Mouse (Mus musculus): ENCODE measurements around the gene Cyp27a1.
A peak's percentile ranks its signal among the peaks of the same experiment; 100 is the strongest.

The Cyp27a1 gene

DNA sequence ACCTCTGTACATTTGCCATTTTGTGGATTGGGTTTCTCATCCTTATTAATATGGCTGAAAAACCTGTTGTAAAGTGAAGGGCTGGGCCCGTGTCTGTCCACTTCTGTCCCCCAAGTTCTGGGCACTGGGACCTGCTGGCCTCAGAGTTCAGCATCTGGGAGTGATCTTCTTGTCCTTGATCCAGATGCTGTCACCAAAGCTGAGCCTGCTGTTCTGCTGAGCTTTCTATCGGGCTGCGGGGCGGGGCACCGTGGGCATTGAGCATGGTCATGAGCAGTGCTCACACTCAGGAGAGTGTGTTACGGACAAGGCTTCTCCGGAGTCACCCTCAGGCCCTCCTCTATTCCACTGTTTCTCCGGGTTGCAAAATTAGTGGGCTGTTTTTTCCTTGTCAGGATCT, 4.7 kb downstream of the Cyp27a1 start:
- DNase-seq (ENCODE audit: low spot score in 2 of 2): no peak

DNA sequence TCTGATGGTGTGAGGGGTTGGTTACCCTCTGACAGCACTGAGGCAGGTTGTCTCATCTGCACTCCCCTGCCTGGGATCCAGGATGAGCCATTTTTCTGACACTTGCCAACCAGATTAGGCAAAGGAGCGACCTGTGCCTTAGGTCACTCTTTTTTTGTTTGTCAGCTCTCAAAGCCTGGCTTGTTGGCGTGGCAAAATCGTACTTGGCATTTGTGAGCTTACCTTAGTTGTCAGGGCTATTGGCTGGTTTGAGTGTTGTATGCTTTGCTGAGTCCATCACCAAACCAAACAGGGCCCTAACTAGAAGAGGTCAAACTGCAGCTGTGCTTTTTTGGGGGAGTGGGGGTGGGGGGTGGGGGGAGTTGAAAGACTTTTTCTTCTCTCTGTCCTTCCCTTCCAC, 5.9 kb downstream of the Cyp27a1 start:
- DNase-seq (ENCODE audit: low spot score in 2 of 2): no peak

GRCm38 (mm10) chr1:74721657-74722056, 8.3 kb downstream of the Cyp27a1 start:
- no peak for DNase-seq (ENCODE audit: low spot score in 2 of 2)

DNA sequence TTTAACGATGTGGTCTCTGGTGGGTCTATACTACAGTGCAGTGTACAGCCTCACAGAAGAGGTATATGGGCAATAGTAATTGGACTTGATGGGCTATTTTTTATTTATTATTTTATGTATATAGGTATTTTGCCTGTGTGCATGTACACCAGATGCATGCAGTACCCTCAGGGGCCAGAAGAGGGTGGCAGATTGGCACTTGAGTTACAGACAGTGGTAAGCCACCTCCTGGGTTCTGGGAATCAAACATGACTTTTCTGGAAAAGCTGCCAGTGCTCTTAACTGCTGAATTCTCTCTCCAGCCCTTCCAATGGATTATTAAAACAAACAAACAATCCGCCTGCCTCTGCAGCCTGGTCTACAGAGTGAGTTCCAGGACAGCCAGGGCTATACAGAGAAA, 10.4 kb downstream of the Cyp27a1 start:
- no peak for DNase-seq (ENCODE audit: low spot score in 2 of 2)

DNA sequence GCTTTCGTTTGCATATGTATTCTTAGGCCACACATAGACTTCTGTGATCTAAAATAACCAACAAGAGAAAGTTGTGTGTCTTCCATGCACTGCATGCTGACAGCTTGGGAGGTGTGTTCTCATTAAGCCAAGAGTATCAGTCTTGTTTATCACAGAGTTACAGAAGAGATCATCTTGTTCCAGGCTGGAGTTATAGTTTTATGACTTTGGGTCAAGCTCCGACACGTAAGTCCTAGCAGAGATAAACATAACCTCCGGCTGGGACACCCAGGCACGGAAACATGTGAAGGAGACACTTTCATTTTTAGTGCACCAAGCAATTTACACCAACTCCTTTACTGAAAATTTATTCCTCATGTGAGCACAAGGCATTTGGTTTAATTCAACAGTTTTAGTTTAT, 12.7 kb downstream of the Cyp27a1 start:
- no peak for DNase-seq (ENCODE audit: low spot score in 2 of 2)

DNA sequence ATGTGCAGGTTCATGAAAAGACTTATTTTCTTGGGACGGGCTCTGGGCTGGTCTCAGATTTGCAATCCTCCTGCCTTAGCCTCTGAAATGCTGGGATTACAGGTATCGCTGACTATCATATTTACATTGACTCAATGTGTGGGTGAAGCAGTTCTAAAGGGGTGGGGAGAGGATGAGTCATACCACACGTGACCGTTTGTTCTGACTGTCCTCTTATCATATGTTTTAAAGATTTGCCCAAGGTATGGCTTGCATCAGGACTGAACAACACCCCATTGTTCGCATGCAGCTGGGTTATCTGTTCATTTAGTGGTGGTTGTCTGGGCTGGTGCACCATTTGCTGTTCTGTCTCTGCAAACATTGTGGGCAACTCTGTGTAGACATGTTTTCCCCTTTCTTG, 13.3 kb downstream of the Cyp27a1 start:
- no peak for DNase-seq (ENCODE audit: low spot score in 2 of 2)

DNA sequence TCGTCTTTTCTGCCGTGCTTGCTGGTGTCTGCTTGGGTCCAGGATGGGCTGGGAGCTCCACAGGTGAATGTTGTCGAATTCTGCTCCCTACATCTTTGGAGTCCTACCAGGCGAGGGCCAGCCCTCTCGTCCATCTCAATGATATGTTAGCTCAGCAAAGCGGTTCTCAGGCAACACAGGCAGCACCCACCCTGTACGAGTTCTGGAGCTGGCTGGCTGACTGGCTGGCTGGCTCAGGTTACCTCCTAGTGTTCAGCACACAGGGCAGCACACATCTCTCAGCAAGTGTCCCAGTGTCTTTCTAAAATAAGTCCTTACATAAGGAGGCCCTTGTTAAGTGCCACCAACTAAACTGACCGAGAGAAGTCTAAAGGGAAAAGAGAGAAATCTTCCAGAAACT, 15.1 kb downstream of the Cyp27a1 start:
- DNase-seq (ENCODE audit: low spot score in 2 of 2): no peak

GRCm38 (mm10) chr1:74736977-74737376, 23.6 kb downstream of the Cyp27a1 start:
- no peak for DNase-seq (ENCODE audit: low spot score in 2 of 2)

GRCm38 (mm10) chr1:74737500-74737899, 24.1 kb downstream of the Cyp27a1 start:
- DNase-seq (ENCODE audit: low spot score in 2 of 2): no peak

DNA sequence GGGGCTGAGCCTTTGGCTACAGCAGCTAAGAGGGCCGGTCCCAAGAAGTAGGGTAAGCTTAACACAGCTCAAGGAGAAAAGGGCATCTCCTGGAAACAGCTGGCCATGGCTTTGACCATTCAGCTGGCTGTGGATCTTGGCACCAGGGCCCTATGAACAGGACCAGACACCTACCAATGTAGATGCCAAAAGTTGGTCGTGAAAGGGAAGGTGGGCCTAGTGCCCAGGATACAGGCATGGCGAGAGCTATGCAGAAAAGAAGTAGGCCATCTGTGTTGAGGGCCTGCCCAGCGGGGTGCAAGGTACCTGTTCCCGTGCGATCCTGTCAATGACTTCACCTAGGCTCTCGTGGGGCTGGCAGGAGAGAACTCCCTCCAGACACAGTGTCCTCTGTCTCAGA, 27.5 kb downstream of the Cyp27a1 start:
- DNase-seq (ENCODE audit: low spot score in 2 of 2): no peak

- no peak for DNase-seq (ENCODE audit: low spot score in 2 of 2)
These were observed 34.0 kb downstream of the Cyp27a1 start for GRCm38 (mm10) chr1:74747335-74747734.

DNA sequence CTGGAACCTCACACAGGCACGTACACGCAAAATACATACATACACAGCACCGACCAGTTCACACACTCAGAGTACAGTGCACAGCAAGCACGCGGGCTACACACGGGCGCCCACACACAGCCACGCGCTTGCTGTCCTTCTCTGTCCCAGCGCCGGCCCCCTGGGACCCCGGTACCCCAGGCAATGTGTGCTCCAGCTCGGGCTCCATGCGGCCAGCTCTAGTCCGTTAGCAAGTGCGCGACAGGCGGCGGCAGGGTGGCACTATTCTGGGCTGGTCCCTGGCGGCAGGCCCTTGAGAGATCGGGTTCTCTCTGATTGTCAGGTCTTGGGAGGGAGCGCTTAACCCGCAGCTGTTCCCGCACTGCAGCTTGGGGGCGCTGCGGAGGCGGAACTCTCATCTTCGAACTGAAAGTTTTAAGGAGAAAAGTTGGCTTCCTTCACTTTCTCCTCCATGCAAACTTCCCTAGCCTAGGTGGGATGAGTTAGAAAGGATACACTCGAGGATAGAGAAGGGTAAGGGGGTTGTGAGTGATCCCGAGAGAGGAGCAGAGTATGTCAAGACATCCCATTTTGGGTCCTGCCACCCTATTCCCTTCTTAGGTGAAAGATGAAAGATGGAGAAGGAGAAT, 35.4 kb downstream of the Cyp27a1 start, which contains the start of gene Prkag3:
Gene Prkag3, minus strand, starts transcription at position 579 of the 629 bp plus-strand sequence.
- DNase-seq (ENCODE audit: low spot score in 2 of 2): peak; percentile 15 to 23

DNA sequence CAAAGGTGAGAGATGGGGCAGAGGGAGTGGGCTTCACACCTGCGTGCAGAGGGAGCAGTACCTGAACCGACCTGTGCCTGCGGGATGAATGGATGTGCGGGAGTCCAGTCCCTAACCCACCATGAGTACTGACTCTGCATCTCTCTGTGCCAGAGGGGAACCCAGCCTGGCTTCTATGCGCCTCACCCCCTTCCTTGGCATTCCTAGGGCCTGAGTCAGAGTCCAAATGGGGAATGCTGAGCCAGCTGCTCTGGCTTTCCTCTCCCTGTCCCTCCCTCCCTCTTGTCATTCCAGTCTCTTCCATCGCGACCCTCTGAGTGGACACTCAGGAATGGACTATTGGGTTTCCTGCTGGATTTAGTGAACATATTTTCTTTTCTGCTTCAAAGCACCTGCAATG, 35.9 kb downstream of the Cyp27a1 start:
- DNase-seq (ENCODE audit: low spot score in 2 of 2): no peak

- no peak for DNase-seq (ENCODE audit: low spot score in 2 of 2)
These were observed 37.3 kb downstream of the Cyp27a1 start for GRCm38 (mm10) chr1:74750683-74751082.

DNA sequence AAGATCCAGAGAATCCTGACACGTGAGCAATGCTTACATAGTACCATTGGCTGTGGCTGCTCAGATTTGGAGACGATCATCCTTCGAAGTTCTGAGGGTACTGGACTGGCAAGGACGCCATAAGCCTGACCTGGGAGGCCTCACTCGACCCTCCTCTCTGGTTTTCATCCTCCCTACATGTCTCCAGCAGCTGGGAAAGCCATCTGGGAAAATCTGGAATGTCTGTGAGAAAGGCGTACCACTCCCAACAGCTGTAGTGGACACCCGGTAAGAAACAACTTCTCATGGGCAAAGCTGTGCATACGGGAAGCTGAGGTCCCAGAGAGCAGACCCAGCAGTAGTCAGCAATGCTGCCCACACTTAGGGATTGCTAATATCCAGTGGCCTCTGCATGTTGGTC, 38.8 kb downstream of the Cyp27a1 start:
- DNase-seq (ENCODE audit: low spot score in 2 of 2): no peak

GRCm38 (mm10) chr1:74752833-74753232, 39.5 kb downstream of the Cyp27a1 start:
- no peak for DNase-seq (ENCODE audit: low spot score in 2 of 2)

DNA sequence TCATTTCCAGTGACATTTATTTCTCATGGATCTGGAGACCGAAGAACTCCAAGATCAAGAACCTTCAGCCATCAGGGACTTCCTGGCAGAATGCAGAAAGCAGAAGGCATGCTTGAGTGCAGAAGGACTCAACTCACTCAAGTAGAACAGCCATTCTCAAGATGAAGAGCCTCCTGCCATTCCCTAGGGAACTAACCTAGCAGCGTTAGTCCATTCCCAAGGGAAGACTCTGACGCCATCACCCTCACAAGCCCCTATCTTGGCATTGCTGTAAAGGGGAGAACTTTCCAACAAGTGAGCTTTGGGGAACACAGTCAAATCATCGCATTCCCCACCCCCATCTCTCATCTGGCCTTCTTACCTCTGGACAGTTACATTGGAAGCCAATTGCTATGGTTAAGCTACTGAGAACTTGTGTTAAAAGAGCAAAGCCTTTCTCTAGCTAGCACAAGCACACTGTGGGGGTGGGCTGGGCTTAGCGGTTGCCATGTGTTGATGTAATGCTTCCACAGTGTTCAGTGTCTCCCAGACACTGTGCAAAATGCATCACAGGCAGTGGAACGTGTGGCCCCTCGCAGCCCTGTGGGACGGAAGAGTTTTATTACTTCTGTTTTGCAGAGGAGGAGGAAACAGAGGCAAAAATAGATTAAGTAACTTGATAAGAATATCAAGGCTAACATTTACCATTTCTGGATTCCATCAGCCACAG, 40.0 kb downstream of the Cyp27a1 start:
- no peak for DNase-seq (ENCODE audit: low spot score in 2 of 2)

- no peak for DNase-seq (ENCODE audit: low spot score in 2 of 2)
These were observed 40.9 kb downstream of the Cyp27a1 start for GRCm38 (mm10) chr1:74754175-74754785.

DNA sequence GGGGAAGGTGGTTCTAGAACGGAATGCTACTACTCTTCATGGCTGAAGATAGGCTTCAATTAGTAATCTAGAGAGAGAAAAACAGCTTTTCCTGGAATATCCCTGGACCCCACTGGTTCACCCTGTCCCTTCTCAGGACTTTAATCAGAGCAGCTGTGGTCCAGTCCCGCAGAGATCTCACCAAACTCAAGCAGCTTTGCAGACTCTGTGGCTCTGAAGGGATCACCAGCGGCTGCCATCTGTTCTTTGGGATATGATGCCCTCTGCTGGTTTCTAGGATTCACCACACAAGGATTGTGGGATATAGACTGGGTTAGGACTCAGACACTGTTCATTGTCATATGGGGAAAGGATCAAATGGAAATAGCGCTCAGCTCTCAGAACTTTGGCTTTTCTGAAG, 46.4 kb downstream of the Cyp27a1 start:
- no peak for DNase-seq (ENCODE audit: low spot score in 2 of 2)

DNA sequence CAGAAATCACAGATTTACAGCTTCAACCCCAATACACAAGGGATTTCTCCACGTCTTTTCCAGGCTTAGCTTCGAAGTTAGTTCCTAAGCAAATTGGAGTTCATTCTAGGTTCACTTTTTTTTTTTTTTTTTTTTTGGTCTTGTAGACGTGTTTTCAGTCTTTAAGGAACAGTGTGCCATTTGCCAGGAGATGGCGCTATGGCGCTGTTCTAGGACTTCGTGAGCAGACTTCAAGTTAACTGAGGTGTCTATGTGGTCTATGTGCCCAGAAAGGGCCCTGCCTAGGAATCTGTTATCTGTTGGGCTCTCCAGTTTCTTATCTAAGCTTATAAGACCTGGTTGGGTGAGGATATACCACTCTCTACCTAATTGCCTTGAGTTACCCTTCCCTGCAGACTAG, 49.7 kb downstream of the Cyp27a1 start:
- DNase-seq (ENCODE audit: low spot score in 2 of 2): peak; percentile 63 to 68

DNA sequence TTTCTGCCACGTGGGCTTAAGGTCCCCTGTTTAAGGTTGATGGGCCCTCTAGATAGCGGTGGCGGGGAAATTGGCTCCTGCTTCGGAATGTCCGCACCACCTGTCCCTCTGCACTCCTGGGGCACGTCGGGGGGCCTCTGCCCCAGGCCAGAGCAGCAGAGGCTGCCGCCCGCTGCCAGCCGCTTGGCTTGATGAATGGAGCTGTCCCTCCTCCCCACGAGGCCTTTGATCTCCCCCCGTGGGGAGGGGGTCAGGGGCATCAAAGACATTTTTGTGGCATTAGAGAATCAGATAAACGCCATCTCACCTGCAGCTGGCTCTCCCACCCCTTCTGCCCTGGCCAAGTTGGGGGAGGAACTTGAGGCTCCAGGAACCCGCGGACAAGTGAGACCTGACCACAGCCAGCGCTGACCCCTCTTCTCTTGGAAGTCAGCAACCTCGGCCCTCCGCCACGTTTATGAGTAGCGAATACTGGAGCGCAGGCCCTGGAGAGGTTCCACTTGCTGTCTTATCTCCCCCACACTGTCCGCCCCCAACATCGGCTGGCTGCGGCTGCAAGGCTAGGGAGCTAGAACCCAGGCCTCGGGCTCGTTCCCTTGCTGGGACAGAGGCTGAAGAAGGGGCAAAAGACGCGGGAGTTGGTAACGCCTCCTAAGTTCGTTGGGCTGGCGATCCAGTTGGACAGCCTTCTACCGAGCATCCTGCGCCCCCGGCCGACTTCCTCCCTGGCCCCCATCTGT, 57.5 kb downstream of the Cyp27a1 start:
- DNase-seq (ENCODE audit: low spot score in 2 of 2): no peak

- DNase-seq (ENCODE audit: low spot score in 2 of 2): no peak
These were observed 58.1 kb downstream of the Cyp27a1 start for GRCm38 (mm10) chr1:74771467-74771844.

- DNase-seq (ENCODE audit: low spot score in 2 of 2): no peak
These were observed 58.3 kb downstream of the Cyp27a1 start, which contains the start of gene Wnt6 for GRCm38 (mm10) chr1:74771845-74771930. Wnt6 (plus strand) TSS chr1:74771892.
